Mouse (Mus musculus): Measurements from ENCODE around the gene Stat4.
"Not testable (repeated sequence)": the region's sequence is repeated elsewhere in the genome, so short reads cannot be mapped to it uniquely, and the experiment has no call there.

The Stat4 gene

DNA sequence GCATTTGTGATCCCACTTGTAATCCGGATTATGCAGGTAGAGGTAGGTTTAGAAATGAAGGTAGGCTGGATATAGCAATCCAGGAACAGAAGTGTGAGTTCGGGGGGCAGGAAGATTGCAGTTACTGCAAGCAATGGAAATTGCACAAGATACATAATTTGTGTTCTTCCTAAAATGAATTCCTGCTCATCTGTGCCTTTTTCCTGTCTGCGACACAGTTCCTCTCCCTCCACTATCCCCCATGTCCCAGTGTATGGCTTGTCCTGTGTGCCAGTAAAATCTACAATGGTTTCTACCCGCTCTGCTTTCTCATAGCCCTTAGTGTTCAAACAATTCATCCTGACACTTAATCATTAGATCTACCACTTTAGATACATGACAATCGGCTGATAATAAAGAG, 41.7 kb downstream of the Stat4 start:
- no peak for DNase-seq (ENCODE audit: low read depth)

DNA sequence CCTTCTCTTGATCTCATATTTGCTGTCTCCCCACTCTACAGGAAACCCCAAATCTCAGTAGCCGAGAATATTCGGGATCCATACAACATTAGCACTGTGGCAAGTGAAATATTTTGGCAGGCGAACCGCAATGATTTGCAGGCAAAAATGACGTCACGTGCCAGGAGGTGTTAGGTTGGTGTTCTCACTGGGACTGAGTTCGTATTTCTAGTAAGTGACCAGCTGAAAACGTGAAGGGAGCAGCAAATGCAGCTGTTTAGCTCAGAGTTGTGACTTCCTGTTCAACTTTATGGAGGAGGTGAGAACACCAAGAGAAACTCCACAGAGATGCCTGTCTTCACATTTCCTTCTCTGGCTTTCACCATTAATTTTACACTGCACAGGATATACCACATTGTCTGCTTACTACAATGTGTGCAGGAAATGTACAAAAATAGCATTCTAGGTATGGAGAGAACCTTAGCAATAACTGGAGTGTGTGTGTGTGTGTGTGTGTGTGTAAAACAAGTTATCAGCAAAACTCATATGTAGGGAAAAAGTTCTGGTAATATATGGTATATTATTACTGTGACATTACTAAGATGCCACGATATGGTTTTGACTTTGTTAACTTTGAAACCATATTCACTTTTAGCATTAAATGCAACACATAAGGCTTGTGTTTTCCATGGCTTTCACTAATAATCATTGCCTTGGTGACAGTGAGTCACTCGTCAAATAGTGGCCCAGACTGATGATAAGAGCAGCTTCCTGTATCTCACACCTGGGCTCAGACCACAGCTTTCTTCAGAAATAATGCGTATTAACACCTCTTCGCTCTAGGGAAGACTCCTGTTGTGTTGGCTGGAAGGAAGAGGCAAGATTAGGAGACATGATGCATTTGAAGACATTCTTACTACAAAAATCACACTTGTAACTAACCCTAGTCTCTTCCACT, 48.1 kb downstream of the Stat4 start:
- DNase-seq (ENCODE audit: low read depth) = peak; percentile 31

DNA sequence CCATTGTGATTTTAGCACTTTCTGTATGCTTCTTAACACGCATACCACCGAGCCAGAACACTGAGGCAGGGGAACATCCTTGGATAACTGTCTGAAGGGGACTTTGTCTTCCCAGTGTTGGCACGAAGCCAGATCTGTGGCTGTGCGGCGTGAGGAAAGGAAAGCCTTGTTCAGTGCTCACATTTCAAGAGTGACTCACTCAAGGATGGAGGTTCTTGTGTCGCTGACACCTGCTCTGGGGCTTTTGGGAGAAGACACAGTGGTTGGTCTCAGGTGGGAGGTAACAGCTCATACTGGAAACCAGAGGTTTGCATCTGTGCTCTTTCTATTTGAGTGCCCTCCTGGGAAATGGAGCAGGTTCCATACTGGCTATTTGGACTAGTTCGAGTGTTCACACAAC, 52.2 kb downstream of the Stat4 start:
- DNase-seq (ENCODE audit: low read depth) = no peak

DNA sequence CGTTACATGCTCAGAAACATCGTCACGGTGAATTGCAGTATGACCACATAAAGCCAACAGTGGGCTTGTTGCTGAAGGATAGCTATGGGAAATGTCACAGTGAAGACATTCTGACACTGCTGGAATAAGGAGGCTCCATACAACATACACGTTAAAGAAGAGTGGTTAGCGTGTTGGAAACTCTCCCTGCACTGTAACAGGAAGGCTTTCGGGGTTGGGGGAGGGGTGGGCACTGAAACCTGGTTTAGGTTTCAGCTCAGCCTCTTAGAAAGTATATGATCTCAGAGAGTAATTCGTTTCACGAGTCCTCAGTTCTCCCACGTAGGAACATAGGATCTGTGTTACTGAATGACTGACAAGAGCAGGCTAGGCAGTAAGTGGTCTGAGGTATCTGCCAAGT, 52.7 kb downstream of the Stat4 start:
- DNase-seq (ENCODE audit: low read depth) = peak; percentile 24

DNA sequence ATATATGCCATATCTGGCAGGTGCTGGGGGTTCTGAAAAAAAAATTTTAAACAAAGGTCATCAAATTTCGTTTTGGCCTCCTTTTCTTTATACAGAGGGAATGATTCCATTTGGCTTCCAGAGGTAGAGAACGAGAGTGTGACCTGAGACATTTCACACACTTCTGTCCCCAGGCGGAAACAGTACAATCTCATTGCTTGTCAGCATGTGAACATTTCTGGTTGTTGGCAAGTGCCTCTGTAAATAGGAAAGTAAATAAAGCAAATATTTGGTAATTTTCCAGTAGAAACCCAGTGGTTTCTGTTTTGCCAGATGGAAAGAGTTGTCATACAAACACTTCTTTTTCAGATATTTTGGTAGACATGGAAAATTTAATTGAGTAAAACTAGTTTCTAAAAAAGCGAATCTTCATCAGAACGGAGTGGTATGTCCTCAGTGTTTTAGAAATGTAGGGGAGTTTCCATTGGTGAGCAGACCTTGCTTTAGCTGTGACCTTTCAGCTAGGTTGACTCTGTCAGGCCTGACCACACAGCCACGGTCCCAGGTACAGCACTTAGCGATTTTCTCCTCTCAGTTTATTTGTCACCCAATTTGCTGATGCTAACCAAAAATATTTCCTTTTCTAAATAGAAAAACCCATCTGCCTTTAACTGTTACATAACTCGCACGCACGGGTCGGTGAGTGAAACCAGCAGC, 53.6 kb downstream of the Stat4 start:
- no peak for DNase-seq (ENCODE audit: low read depth)

DNA sequence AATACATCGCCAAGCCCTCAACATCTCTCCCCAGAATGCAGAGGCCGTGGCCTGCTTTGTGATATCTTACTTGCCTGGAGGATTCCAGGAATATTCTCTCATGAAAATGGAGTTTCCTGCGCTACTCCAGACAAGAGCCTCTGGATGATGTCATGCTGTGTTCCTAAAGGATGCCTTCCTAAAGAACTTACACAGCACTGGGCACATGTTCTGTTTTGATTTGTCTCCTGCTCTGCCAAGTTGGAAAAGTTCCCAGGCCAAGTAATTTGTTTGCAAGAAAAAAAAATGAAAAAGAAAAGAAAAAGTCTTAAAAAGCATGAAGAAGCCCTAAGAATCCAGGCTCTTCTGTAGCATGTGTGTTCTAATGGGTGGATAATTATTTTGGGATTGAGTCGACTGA, 56.2 kb downstream of the Stat4 start:
- DNase-seq (ENCODE audit: low read depth) = no peak

DNA sequence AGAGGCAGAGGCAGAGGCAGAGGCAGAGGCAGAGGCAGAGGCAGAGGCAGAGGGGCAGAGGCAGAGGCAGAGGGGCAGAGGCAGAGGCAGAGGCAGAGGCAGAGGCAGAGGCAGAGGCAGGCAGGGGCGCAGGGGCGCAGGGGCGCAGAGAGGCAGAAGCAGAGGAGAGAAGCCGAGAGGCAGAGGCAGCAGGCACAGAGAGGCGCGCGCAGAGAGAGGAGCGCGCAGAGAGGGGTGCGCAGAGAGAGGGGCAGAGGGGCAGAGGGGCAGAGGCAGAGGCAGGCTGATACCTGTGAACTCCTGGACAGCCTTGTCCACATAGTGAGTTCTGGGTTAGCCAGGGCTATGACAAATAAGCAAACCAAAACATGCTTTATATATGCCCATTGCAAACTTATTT, 59.9 kb downstream of the Stat4 start:
- DNase-seq (ENCODE audit: low read depth) = not testable (repeated sequence)

DNA sequence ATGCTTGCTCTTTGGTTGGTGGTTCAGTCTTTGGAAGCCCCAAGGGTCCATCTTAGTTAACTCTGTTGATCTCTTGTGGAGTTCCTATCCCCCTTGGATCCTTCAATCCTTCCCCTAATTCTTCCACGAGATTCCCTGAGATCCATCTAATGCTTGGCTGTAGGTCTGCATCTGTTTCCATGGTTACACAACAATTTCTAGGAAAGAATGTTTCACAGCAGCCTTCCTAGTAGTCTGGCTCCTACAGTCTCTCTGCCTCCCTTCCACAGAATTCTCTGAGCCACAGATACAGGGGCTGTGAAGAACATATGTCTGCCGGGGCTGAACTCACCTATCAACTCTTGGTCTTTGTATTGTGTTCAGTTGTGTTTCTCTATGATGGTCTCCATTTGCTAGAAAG, 61.8 kb downstream of the Stat4 start:
- DNase-seq (ENCODE audit: low read depth) = no peak

DNA sequence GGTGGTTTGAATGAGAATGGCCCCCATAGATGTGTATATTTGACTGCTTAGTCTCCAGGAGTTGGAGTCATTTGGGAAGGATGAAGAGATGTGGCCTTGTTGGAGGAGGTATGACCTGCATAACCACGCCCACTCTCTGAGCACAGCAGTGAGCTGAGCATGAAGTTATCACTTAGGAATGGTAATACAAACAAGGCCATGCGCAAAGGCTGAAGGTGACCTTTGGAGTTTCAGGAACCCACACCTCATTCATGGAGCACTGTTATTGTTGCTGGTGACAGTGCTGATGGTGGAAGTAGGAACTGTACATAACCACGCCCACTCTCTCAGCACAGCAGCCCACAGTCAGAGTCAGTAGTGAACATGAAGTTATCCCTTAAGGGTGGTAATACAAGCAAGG, 62.9 kb downstream of the Stat4 start:
- DNase-seq (ENCODE audit: low read depth) = no peak

DNA sequence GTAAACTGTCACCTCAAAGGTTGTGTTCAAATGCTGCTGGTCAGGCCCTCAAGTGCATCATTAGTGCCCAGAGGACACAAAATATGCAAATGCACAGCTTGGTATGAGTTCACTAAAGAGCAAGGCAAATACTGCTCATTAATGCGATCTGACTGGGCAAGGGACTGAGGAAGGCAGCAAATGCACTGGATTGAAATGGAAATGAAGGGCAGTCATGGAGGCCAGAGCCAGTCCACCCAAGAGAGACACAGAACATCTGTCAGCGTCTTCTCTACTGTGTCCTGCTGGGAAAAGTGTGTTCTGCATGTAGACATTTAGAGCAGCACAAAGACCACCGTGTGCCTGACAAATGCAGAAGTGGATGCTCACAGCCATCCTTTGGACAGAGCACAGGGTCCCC, 64.6 kb downstream of the Stat4 start:
- DNase-seq (ENCODE audit: low read depth) = no peak

DNA sequence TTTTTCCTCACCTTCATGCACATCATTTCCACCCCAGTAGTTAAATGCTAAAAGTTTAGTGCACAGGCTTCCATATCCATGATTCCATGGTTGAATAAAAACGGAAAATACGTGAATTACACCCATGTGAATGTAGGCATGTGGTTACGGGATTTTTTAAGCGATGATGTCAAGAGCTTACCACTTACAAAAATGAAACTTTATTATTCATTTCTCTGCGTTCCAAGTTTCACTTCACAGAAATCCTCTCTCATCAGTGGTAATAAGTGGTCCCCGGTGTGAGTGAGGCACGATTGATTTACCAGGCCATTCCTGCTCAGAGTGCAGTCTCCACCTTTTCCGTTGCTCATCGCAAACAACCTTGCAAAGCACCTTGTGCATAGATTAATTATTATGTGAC, 66.0 kb downstream of the Stat4 start:
- DNase-seq (ENCODE audit: low read depth) = no peak

DNA sequence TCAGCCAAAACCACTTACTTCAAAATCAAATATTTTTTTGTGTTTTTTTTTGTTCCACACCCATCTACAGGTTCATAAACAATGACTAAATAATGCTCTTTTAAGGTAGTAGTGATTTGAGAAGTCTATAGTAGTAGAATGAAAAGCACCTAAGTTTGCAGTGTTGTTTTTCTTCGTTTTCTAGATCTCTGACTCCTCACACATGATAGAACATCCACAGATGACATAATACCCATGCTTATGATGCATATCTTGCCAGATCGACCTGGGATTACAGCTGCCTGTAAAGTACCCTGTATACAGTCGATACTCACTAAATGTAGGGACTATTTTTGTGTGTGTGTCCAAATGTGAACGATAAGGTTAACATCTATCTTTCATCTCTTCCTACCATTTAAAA, 69.0 kb downstream of the Stat4 start:
- no peak for DNase-seq (ENCODE audit: low read depth)

DNA sequence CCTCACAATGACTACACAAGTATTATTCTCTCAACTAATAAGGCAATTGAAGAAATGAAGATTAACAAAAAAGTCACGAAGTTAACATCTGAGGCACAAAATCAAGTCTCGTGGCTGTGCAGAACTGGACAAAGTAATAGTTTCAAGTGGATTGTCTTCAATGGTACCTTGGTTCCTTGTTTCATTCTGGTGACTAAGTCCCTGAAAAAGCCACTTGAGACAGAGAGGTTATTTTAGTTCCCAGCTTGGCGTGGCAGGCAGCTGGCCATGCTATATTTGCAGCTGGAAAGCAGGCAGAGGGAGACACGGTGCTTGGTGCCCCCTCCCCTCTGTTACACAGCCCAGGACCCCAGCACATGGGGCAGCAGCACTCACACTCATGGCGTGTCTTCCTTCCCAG, 70.2 kb downstream of the Stat4 start:
- no peak for DNase-seq (ENCODE audit: low read depth)

DNA sequence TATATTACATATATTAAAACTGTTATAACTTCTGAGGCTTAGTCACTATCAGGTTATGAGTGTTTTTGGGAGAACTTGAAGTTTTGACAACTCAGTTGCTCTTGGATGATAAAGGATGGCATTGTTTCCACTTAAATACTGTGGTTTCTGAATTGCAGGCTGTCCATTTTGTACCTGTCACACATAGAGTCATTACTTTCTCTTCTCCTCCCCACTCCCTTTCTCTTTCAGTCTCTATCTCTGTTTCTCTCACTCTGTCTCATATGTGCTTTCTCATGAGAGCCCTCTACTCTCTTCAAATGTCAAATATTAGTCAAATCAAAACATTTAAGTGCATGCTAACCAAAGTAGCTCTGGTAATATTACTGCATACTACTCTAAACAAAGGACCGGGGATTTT, 79.3 kb downstream of the Stat4 start:
- no peak for DNase-seq (ENCODE audit: low read depth)

DNA sequence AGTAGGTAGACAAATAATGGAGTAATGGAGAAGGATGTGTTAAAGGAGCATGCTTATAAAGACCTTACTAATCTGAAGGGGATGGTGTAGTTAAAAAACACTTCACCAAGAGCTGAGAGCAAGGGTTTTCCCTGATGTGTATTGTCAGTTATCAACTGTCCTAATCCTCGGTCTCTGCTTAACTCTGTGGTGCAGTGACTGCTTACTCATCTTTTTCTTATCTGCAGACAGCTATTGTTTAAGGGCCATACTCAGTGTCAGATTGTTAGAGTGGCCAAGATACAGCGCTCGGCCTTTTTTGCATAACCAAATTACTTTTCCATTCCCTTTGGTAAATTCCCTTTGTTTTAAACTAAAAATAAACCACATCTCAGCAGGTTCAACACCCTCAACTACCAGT, 79.7 kb downstream of the Stat4 start:
- DNase-seq (ENCODE audit: low read depth) = no peak

DNA sequence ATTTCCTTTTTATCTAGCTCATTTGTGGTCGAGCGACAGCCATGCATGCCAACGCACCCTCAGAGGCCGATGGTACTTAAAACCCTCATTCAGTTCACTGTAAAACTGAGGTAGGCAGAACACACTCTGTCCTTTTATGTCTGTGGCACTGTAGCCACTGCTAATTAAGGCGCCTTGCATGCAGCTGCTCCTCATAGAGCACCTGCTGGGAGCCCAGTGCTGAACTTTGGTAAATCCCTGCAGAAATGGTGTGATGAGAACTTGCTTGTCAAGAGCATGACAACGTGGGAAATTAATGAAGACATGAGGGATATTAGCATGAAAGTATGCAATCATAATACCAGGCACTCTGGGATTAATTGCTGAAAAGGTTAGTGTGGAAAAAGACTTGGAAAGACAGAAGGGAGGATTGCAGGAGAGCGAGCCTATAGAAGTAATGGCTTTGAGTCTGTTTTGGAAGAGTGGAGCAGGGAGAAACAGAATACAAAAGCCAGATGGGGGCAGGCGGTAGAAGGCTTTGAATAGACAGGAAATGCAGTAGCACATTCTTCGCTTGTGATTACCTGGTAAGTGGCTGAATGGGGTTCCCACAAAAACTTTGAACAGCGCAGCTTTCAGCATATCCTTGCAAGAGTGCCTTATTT, 92.9 kb downstream of the Stat4 start:
- no peak for DNase-seq (ENCODE audit: low read depth)

DNA sequence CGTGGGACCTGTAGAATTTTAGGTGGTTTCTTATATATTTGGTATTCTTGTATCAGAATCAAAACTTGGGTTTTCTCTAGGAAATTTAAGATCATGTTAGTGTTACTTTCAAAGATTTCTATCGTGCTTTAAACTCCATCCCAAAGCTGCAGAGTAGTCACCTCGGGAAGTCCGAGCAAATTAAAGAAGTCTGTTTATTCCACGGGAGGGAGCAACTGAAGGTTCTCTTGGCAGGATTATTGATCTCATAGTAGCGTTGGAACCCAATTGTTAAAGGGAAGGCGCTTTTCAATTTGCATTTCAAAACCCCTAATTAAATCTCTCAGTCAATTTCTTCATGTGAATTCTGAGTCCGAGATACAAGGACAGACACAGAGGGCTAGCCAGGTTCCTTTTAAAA, 93.4 kb downstream of the Stat4 start:
- no peak for DNase-seq (ENCODE audit: low read depth)

DNA sequence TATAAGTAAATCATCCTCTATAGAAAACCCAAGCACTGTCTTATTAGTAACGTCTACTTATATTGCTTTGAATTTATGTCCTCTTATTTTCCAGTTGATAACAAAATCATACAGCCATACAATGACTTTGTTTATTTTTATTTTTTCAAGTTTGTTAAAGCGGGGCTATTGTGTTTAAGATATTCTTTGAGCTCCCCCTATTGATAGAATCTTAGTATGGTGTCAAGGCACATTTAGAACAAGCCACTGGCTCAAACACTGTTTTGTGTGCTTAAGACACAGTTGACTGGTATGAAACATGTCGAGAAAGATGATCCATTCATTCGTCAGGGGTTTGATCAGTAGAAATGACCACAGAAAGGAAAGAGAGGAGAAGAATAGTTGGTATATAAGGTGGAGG, 99.3 kb downstream of the Stat4 start:
- DNase-seq (ENCODE audit: low read depth) = peak; percentile 54

DNA sequence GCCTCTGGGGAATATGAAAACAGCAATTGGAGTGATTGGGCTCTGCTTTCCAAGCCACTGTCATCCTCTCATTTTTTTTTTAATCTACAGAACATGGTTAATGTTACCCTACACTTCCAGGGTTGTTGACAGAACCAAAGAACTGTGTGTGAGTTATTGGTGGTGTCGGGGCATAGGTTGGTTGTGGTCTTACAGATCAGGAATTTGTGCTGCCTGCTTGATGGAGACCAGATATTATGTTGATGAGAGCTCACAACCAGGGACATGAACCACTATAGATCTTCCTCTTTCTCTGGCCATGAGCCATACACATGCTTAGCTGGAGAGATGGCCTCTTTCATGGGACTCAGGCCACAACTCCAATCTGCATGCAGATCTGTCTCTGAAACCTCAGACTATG, 100.2 kb downstream of the Stat4 start:
- DNase-seq (ENCODE audit: low read depth) = no peak

DNA sequence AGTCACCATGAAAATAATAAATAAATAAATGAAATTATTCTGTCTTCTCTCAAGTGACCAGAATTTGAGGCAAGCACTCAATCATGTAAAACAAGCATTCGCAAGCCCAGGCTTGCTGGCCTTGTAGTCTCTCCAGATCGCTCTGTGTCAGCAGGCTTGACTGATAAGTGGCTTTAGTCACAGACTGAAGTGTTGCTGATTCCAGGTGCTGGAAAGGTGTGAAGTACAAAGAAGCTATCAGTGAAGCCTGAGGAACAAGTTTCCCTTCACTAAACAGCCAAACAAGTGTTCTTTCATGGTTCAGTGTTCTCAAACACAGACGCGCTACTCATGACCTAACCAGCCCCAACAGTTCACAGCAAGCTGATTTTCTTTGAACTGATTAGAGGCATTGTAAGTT, 101.7 kb downstream of the Stat4 start:
- DNase-seq (ENCODE audit: low read depth) = no peak

DNA sequence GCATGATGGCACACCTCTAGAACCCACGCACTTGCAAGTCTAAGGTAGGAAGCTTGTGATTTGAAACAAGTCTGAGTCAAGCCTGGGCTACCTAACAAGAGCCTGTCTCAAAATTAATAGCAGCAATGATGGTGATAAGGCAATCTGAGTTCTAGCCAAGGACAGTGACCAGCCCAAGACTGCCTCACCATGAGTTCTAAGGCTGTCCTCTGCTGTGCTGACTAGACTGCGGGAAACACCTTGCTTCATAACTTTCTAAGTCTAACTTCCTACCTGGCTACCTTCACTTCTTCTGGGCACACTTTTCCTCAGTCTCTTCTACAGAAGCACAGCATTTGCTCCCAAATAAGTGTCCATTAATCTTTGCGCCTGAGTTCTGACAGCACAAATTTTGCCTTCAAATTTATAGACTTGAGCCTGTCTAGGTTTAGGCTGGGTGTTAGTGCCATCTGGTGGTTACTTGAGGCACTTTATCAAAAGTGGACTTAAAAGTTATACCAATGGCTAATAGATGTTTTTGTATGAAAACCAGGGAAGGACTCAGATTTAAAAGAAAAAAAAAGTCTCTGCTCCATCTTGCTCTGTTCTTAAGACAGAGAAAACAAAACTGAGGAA, 111.8 kb downstream of the Stat4 start:
- DNase-seq (ENCODE audit: low read depth) = peak; percentile 80

DNA sequence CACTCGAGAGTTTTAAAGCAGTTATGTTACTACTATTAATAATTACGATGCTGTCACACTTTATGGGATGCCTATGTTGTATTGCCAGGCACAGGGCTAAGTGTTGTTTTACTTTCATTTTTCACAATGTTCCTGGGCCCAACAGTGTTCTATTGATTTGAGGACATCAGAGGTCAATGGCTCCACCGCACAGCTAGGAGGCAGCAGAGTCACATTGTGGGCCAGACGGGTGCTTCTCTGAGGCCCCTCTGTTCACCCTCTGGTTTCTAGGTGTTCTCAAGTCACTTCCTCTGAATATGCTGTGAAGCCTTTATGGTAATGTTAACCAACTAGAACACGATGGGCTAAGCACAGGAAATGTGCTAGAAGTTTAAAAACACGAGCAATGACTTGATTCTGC, 113.5 kb downstream of the Stat4 start:
- DNase-seq (ENCODE audit: low read depth) = peak; percentile 86

DNA sequence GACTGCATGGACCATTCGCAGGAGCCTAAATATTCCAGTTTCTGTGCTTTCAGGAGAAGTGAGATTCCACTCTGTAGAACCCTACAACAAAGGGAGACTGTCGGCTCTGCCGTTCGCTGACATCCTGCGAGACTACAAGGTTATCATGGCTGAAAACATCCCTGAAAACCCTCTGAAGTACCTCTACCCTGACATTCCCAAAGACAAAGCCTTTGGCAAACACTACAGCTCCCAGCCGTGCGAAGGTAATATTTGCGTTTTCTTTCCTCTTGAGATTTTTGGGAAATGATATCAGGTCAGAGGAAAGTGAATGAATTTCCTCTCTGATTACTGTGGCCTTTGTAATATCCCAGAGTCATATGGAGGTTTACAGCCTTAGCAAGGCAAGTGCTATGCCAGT, 115.8 kb downstream of the Stat4 start:
- no peak for DNase-seq (ENCODE audit: low read depth)
